Mouse (Mus musculus) CH12.LX (cell line): ENCODE measurements around the gene Rdh11. TPM values are rescaled to one million over a fixed set of nuclear protein-coding genes. Genes with fewer than 3 reads are reported as not detected.

ENCODE experiments used
- DNase-seq: peaks from one replicate; pipeline ENCODE4 v3.0.0-alpha.2; 2013; ENCODE audit errors: extremely low read depth
- H3K27ac ChIP-seq: 2 replicates; pipeline ENCODE4 v1.5.1; 2012; ENCODE audit warnings: low read depth, mild to moderate bottlenecking, control low read depth, moderate library complexity; ENCODE audit not compliant: insufficient read depth
- H3K27me3 ChIP-seq: replicated peaks from 2 replicates; pipeline ENCODE3; 2012; ENCODE audit warnings: inconsistent platforms
- H3K36me3 ChIP-seq, 2 experiments: replicated peaks in 1 of 2; 2 replicates each; pipeline versions ENCODE3 to v1.6.1; 2012; ENCODE audit warnings: inconsistent platforms in 1 of 2, low read length in 1 of 2, mild to moderate bottlenecking in 1 of 2, mixed read lengths in 1 of 2, moderate library complexity in 1 of 2; ENCODE audit not compliant: control insufficient read depth in 1 of 2, insufficient read depth in 1 of 2
- H3K4me1 ChIP-seq, 2 experiments: 2 replicates each; pipeline ENCODE4 v1.6.1; 2012; ENCODE audit warnings: inconsistent platforms in 1 of 2, moderate library complexity in 1 of 2; ENCODE audit not compliant: insufficient read depth in 2 of 2, control insufficient read depth in 1 of 2
- H3K4me2 ChIP-seq: 2 replicates; pipeline ENCODE4 v1.6.1; 2012; ENCODE audit warnings: low read depth, mild to moderate bottlenecking, control low read depth; ENCODE audit not compliant: poor library complexity, insufficient read depth, severe bottlenecking
- H3K4me3 ChIP-seq, 3 experiments: fragments of 150-350 bp in 1 of 3; sonication (generic) in 1 of 3; replicated peaks in 1 of 3; 2 replicates each; pipeline versions ENCODE3 to v1.5.1; 2011 to 2012; ENCODE audit warnings: low read depth in 2 of 3, low read length in 2 of 3, mild to moderate bottlenecking in 2 of 3, moderate library complexity in 2 of 3, control low read depth in 1 of 3, improper control_type of control experiment in 1 of 3, inconsistent platforms in 1 of 3, mixed read lengths in 1 of 3; ENCODE audit not compliant: poor library complexity in 1 of 3
- H3K79me2 ChIP-seq: replicated peaks from 2 replicates; pipeline ENCODE4 v1.6.1; 2012; ENCODE audit warnings: mild to moderate bottlenecking, moderate library complexity; ENCODE audit not compliant: control insufficient read depth, poor library complexity, insufficient read depth, severe bottlenecking; ENCODE audit errors: extremely low read depth
- H3K9ac ChIP-seq: 2 replicates; pipeline ENCODE4 v1.6.1; 2012; ENCODE audit warnings: low read depth, mild to moderate bottlenecking, control low read depth, moderate library complexity; ENCODE audit not compliant: insufficient read depth
- H3K9me3 ChIP-seq: replicated peaks from 2 replicates; pipeline ENCODE3; 2012; ENCODE audit warnings: low read length, inconsistent platforms, mixed read lengths
- BHLHE40 ChIP-seq: IDR thresholded peaks from 2 replicates; pipeline ENCODE4 v1.6.1; 2011; ENCODE audit warnings: mild to moderate bottlenecking, low read depth, low read length, improper control_type of control experiment
- CTCF ChIP-seq, 2 experiments: IDR thresholded peaks in 1 of 2; conservative IDR thresholded peaks in 1 of 2; 2 replicates each; pipeline ENCODE4 v1.5.1; 2011 to 2012; ENCODE audit warnings: low read depth in 2 of 2, low read length in 2 of 2, improper control_type of control experiment in 1 of 2, inconsistent platforms in 1 of 2, mild to moderate bottlenecking in 1 of 2, moderate library complexity in 1 of 2
- E2F4 ChIP-seq: IDR thresholded peaks from 2 replicates; pipeline ENCODE4 v1.6.1; 2011; ENCODE audit warnings: low read depth, low read length, improper control_type of control experiment; ENCODE audit not compliant: insufficient replicate concordance
- ELF1 ChIP-seq: IDR thresholded peaks from 2 replicates; pipeline ENCODE4 v1.6.1; 2014; ENCODE audit warnings: low read depth, mild to moderate bottlenecking, inconsistent platforms, low read length, improper control_type of control experiment
- EP300 ChIP-seq: IDR thresholded peaks from 2 replicates; pipeline ENCODE4 v1.6.1; 2011; ENCODE audit warnings: low read length, improper control_type of control experiment
- ETS1 ChIP-seq: conservative IDR thresholded peaks from 2 replicates; pipeline ENCODE4 v1.6.1; 2012; ENCODE audit warnings: low read depth, mild to moderate bottlenecking, inconsistent platforms, low read length, improper control_type of control experiment, moderate library complexity
- GABPA ChIP-seq: IDR thresholded peaks from 2 replicates; pipeline ENCODE4 v1.6.1; 2012; ENCODE audit warnings: low read depth, low read length, improper control_type of control experiment, inconsistent platforms; ENCODE audit not compliant: insufficient replicate concordance
- HCFC1 ChIP-seq: IDR thresholded peaks from 2 replicates; pipeline ENCODE4 v1.6.1; 2012; ENCODE audit warnings: low read depth, mild to moderate bottlenecking, inconsistent platforms, low read length, improper control_type of control experiment
- IRF4 ChIP-seq: IDR thresholded peaks from 2 replicates; pipeline ENCODE4 v1.6.1; 2014; ENCODE audit warnings: low read depth, mild to moderate bottlenecking, inconsistent platforms, low read length, improper control_type of control experiment
- JUN ChIP-seq: IDR thresholded peaks from 2 replicates; pipeline ENCODE4 v1.6.1; 2011; ENCODE audit warnings: low read depth, mild to moderate bottlenecking, low read length, improper control_type of control experiment, moderate library complexity; ENCODE audit not compliant: insufficient read depth
- JUND ChIP-seq: conservative IDR thresholded peaks from 2 replicates; pipeline ENCODE4 v1.6.1; 2011; ENCODE audit warnings: low read depth, low read length, improper control_type of control experiment
- MAZ ChIP-seq: IDR thresholded peaks from 2 replicates; pipeline ENCODE4 v1.6.1; 2012; ENCODE audit warnings: low read depth, mild to moderate bottlenecking, inconsistent platforms, low read length, improper control_type of control experiment, moderate library complexity
- MEF2A ChIP-seq: IDR thresholded peaks from 2 replicates; pipeline ENCODE4 v1.6.1; 2014; ENCODE audit warnings: low read depth, mild to moderate bottlenecking, inconsistent platforms, low read length, improper control_type of control experiment, borderline replicate concordance
- MXI1 ChIP-seq: IDR thresholded peaks from 2 replicates; pipeline ENCODE4 v1.6.1; 2011; ENCODE audit warnings: mild to moderate bottlenecking, low read depth, low read length, improper control_type of control experiment
- MYC ChIP-seq: IDR thresholded peaks from 2 replicates; pipeline ENCODE4 v1.6.1; 2011; ENCODE audit warnings: low read depth, mild to moderate bottlenecking, improper control_type of control experiment, low read length
- NELFE ChIP-seq: IDR thresholded peaks from 2 replicates; pipeline ENCODE4 v1.6.1; 2011; ENCODE audit warnings: low read depth, low read length, improper control_type of control experiment
- PAX5 ChIP-seq: IDR thresholded peaks from 2 replicates; pipeline ENCODE4 v1.6.1; 2012; ENCODE audit warnings: low read length, inconsistent platforms, mixed read lengths
- POLR2A ChIP-seq: IDR thresholded peaks from 2 replicates; pipeline ENCODE4 v1.6.1; 2011; ENCODE audit warnings: low read depth, mild to moderate bottlenecking, improper control_type of control experiment, low read length
- RAD21 ChIP-seq: IDR thresholded peaks from 2 replicates; pipeline ENCODE4 v1.6.1; 2011; ENCODE audit warnings: low read depth, mild to moderate bottlenecking, low read length, improper control_type of control experiment, moderate library complexity
- USF1 ChIP-seq: IDR thresholded peaks from 2 replicates; pipeline ENCODE4 v1.6.1; 2014; ENCODE audit warnings: low read depth, mild to moderate bottlenecking, inconsistent platforms, low read length, improper control_type of control experiment
- USF2 ChIP-seq: conservative IDR thresholded peaks from 2 replicates; pipeline ENCODE4 v1.6.1; 2011; ENCODE audit warnings: low read depth, low read length, improper control_type of control experiment
- ZC3H11A ChIP-seq: IDR thresholded peaks from 2 replicates; pipeline ENCODE4 v1.6.1; 2012; ENCODE audit warnings: low read depth, mild to moderate bottlenecking, inconsistent platforms, low read length, improper control_type of control experiment
- ZNF384 ChIP-seq: IDR thresholded peaks from 2 replicates; pipeline ENCODE4 v1.6.1; 2012; ENCODE audit warnings: low read depth, low read length, improper control_type of control experiment, inconsistent platforms
- dilution Hi-C: fragments of 300-500 bp; cut with MboI; formaldehyde crosslinking; loops from 2 replicates; pipeline ENCODE4 v1.14.3; 2020; ENCODE audit warnings: low sequenced_read_pairs; ENCODE audit not compliant: extremely low pct_unique_long_range_greater_than_20kb, extremely low pct_ligation_motif_present
- in situ Hi-C: fragments of 300-500 bp; cut with MboI; formaldehyde crosslinking; loops from 3 replicates; pipeline ENCODE4 v1.14.3; 2019; ENCODE audit warnings: low sequenced_read_pairs, low pct_ligation_motif_present, low pct_unique_long_range_greater_than_20kb, mixed read lengths
- polyA plus RNA-seq: library from polyadenylated mRNA; unstranded; fragments of >175 nt; gene quantifications from 2 replicates; pipeline ENCODE4 v1.2.1, GENCODE M21; 2012; ENCODE audit warnings: low read depth; ENCODE audit not compliant: insufficient read length
- total RNA-seq, 2 experiments: library from RNA; depleted of rRNA; stranded (reverse); fragments of 300-350 nt in 1 of 2; fragments of >200 nt in 1 of 2; gene quantifications; 2 replicates each; pipeline ENCODE4 v1.2.3; 2012 to 2014

Rdh11 gene
- total and polyA plus RNA-seq, 3 experiments: 46.3 to 121 (median 47.4) TPM

- peaks cover 2 to 17% of the 10 kb centered on the region in 2 experiments; a peak in 2 of 4 replicates for H3K4me1 ChIP-seq
- TF ChIP-seq POLR2A: no peak
- TF ChIP-seq USF1: no peak
- no peak for TF ChIP-seq NELFE
- TF ChIP-seq IRF4: no peak
- TF ChIP-seq, all 38 proteins: peak for 0
- DNase-seq: no peak
- in situ Hi-C loops: no loop called here
- dilution Hi-C loops: no loop called here
- H3K4me2 ChIP-seq: no peak overlapping the region
- H3K27me3 ChIP-seq: no peaks in the 10 kb centered on the region
- no peak overlapping the region for H3K9ac ChIP-seq
- H3K36me3 ChIP-seq: peaks cover 5 to 64% of the 10 kb centered on the region in 2 experiments
- no peaks in the 10 kb centered on the region for H3K79me2 ChIP-seq
- H3K4me3 ChIP-seq: no peak overlapping the region
- H3K9me3 ChIP-seq: no peaks in the 10 kb centered on the region
- H3K27ac ChIP-seq: no peak overlapping the region
These were observed 25.4 kb upstream of the Rdh11 start for GRCm38 (mm10) chr12:79217511-79217910.

GRCm38 (mm10) chr12:79211447-79211846 is 19.4 kb upstream of the Rdh11 start:
- DNase-seq: no peak
- in situ Hi-C loops: no loop called here
- peaks cover 7 to 32% of the 10 kb centered on the region in 2 experiments for H3K4me1 ChIP-seq
- TF ChIP-seq HCFC1 (no peak), ELF1 (no peak), E2F4 (no peak), USF2 (no peak), ZNF384 (no peak), MAZ (no peak), EP300 (no peak), MXI1 (no peak), CTCF (conservative IDR thresholded peaks at IDR 0.05 in 1 of 2, IDR thresholded peaks at IDR 0.05 in 1 of 2; ENCODE audit: low read depth in 2 of 2, low read length in 2 of 2) (no peak), BHLHE40 (no peak), GABPA (no peak), MEF2A (no peak), PAX5 (no peak), ETS1 (no peak), RAD21 (no peak), JUND (no peak), JUN (no peak), ZC3H11A (no peak), MYC (no peak)
- TF ChIP-seq, all 38 proteins: peak for 0
- H3K36me3 ChIP-seq: peaks cover 9 to 35% of the 10 kb centered on the region in 2 experiments
- H3K79me2 ChIP-seq: no peaks in the 10 kb centered on the region
- no peaks in the 10 kb centered on the region for H3K27me3 ChIP-seq
- H3K4me2 ChIP-seq: no peak overlapping the region
- H3K9me3 ChIP-seq: no peaks in the 10 kb centered on the region
- no peak overlapping the region for H3K4me3 ChIP-seq
- dilution Hi-C loops: no loop called here
- no peak overlapping the region for H3K9ac ChIP-seq
- H3K27ac ChIP-seq: no peak overlapping the region
